Mouse (Mus musculus) hindbrain, postnatal 0 days (tissue): ENCODE results near the gene Tbkbp1. TPM values are rescaled to one million over a fixed set of nuclear protein-coding genes. Genes with fewer than 3 reads are reported as not detected.

ENCODE experiments used
- ATAC-seq: fragments of 200-750 bp; cut with Nextera tagmentation; 2 replicates; pipeline ENCODE4 v1.8.0; 2017; ENCODE audit warnings: mild to moderate bottlenecking, moderate TSS enrichment, moderate library complexity
- DNase-seq: peaks from one replicate; pipeline ENCODE4 v3.0.0-alpha.2; 2015; ENCODE audit warnings: low spot score
- H3K27ac ChIP-seq: fragments of 300-500 bp; sonication (generic); 2 replicates; pipeline ENCODE4 v1.5.1; 2014; ENCODE audit warnings: mild to moderate bottlenecking
- H3K27me3 ChIP-seq: fragments of 300-500 bp; sonication (generic); 2 replicates; pipeline ENCODE4 v1.6.1; 2014; ENCODE audit warnings: low read length, mixed read lengths; ENCODE audit not compliant: insufficient read depth
- H3K36me3 ChIP-seq: fragments of 300-500 bp; sonication (generic); 2 replicates; pipeline ENCODE4 v1.6.1; 2014; ENCODE audit warnings: low read length, mixed read lengths; ENCODE audit not compliant: insufficient read depth
- H3K4me1 ChIP-seq: fragments of 300-500 bp; sonication (generic); 2 replicates; pipeline ENCODE4 v1.6.1; 2014; ENCODE audit warnings: antibody characterized with exemption, low read length, mixed read lengths; ENCODE audit not compliant: insufficient read depth
- H3K4me2 ChIP-seq: fragments of 300-500 bp; sonication (generic); 2 replicates; pipeline ENCODE4 v1.6.1; 2014; ENCODE audit warnings: low read depth, mild to moderate bottlenecking, low read length, moderate library complexity, mixed read lengths
- H3K4me3 ChIP-seq: fragments of 300-500 bp; sonication (generic); 2 replicates; pipeline ENCODE4 v1.5.1; 2014; ENCODE audit warnings: low read length
- H3K9ac ChIP-seq: fragments of 300-500 bp; sonication (generic); replicated peaks from 2 replicates; pipeline ENCODE4 v1.6.1; 2014; ENCODE audit warnings: mild to moderate bottlenecking, low read length, moderate library complexity, mixed read lengths
- H3K9me3 ChIP-seq: fragments of 300-500 bp; sonication (generic); 2 replicates; pipeline ENCODE4 v1.6.1; 2016; ENCODE audit warnings: low read length, mixed read lengths
- CTCF ChIP-seq: IDR thresholded peaks from 2 replicates; pipeline ENCODE4 v1.5.1; 2016; ENCODE audit warnings: antibody characterized with exemption, control low read depth, low read depth
- WGBS: fragments of 180-500 bp; shearing (Covaris S2); extraction: QIAGEN DNeasy Blood & Tissue Kit; methylation state at CpG from one replicate; pipeline ENCODE4 v1.1.7; 2014; 5-methylcytosine and 5-hydroxymethylcytosine counted together
- polyA plus RNA-seq: library from polyadenylated mRNA; unstranded; fragments of >200 nt; fragmentation: Nextera tagmentation; extraction: Ambion mirVana; gene quantifications from 2 replicates; pipeline ENCODE4 v1.2.1, GENCODE M21; 2015
- total RNA-seq: library from RNA; depleted of rRNA; stranded (reverse); fragments of >200 nt; gene quantifications from 2 replicates; pipeline ENCODE4 v1.2.3, GENCODE M21; 2014

The Tbkbp1 gene
- total and polyA plus RNA-seq, 2 experiments from 2014 or later, result 9.6 to 53.8 TPM

DNA sequence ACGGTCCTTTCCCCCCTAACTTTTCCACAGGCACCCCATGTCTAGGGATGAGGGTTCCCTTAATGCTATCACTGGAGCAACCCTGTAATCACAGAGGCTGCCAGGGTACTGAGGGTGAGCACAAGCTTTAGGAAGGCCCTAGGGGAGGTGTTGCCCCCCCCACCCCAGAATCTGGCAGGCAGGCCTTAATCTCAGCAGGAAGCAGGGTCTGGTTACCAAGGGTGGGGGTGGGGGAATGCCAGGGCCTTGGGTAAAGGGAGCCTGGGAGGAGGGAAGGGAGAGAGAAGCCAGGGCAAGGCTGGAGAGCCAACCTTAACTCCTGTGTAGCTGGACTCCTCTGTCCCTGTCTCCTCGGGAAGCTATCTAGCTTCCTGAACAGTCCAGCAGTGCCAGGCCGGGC is 30.7 kb downstream of the Tbkbp1 start:
- no peak overlapping the region for H3K4me2 ChIP-seq
- no peak overlapping the region for H3K9ac ChIP-seq
- H3K4me1 ChIP-seq, result no peaks in the 10 kb centered on the region
- 61% methylated on average over 3 of the region's 3 CpGs for whole genome bisulfite sequencing
- no peak overlapping the region for H3K27ac ChIP-seq
- H3K36me3 ChIP-seq, result no peaks in the 10 kb centered on the region
- H3K4me3 ChIP-seq, result no peak overlapping the region
- DNase-seq, result peak; percentile 17
- no peak for TF ChIP-seq CTCF
- H3K27me3 ChIP-seq, result peaks cover 8% of the 10 kb centered on the region; the same call in 1 of the 2 replicates
- no peaks in the 10 kb centered on the region for H3K9me3 ChIP-seq
- ATAC-seq, result no peak

- WGBS, result 53% methylated on average over 10 of the region's 10 CpGs
- TF ChIP-seq CTCF, result no peak
- Histone ChIP-seq H3K4me1 (no peaks in the 10 kb centered on the region), H3K9ac (no peak overlapping the region), H3K36me3 (no peaks in the 10 kb centered on the region), H3K27ac (no peak overlapping the region), H3K27me3 (peaks cover 12% of the 10 kb centered on the region; the same call in 1 of the 2 replicates), H3K4me3 (no peak overlapping the region), H3K9me3 (no peaks in the 10 kb centered on the region), H3K4me2 (no peak overlapping the region)
- ATAC-seq (no peak), DNase-seq (no peak)
Observed at GRCm38 (mm10) chr11:97120221-97120620, 31.1 kb downstream of the Tbkbp1 start.

DNA sequence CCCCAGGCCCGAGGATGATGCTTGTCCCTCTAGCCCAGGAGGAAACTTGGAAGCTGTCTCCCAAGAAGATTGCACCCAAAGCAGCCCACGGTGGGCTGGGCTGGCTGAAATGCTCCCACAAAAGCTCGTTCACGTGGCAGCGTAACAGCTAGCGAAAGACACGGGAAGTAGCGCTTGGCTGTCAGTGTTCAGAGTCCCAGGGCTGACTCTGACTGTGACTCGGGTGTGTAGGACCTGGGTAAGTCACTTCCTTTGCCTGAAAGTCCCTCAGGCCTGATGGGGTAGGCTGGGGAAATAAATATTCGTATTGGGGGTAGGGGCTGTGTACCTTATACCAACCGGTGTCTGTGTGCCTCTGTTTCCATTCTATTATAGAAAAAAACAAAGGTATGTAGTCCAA is 35.5 kb downstream of the Tbkbp1 start:
- DNase-seq (no peak), ATAC-seq (no peak)
- no peaks in the 10 kb centered on the region for H3K36me3 ChIP-seq
- no peak overlapping the region for H3K27ac ChIP-seq
- H3K4me1 ChIP-seq, result peaks cover 5% of the 10 kb centered on the region; the same call in 1 of the 2 replicates
- no peak overlapping the region for H3K4me3 ChIP-seq
- peak overlapping the region; percentile 57 for H3K4me2 ChIP-seq
- H3K9ac ChIP-seq, result no peak overlapping the region
- WGBS, result 8% methylated on average over 11 of the region's 11 CpGs
- H3K9me3 ChIP-seq, result no peaks in the 10 kb centered on the region
- TF ChIP-seq CTCF, result no peak
- peaks cover 39% of the 10 kb centered on the region for H3K27me3 ChIP-seq

DNA sequence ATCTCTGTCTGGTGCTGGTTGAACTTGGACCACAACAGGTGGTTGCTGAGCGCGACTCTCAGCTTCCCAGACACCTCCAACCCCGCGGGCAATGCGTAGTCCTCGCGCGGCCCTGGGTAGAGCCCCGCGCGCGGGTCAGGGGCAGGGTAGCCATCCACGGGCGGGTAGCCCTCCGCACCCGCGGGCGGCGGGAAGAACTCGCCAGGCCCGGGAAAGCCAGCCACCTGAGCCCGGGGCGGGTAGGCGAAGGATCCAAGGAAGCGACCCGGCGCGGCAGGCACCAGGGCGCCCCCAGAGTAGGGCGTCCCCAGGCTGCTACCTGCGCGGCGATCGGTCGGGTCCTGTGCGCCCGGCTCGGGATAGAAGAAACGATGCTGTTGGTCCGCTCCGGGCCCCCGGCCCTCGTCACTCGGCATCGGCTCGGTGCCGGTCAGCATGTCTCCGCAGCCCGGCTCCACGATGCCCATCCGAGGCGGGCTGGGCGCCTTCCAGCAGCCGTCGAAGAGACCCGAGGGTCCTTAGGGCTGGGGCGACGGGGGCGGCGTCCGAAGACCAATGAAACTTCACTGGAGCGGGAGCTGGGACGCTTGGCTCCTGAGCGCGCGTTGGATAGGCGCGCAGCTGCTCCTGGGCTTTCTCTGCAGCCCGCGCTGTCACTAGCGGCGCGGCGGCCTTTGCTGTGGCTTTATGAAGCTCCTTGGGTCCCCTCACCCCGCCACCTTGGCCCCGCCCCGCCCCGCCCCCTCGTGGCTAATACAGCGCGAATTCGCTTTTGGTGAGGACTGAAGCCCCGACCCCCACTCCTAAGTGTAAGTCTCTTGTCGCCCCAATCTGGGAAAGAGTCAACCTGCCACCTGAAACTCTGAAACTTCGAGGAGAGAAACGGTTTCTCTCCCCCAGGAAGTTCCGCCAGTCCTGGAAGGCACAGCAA is 36.4 kb downstream of the Tbkbp1 start, which contains the start of gene Tbx21:
Gene Tbx21 (minus strand): TSS at position 661 of the 931 bp plus-strand sequence.
- H3K9ac ChIP-seq, result 0 out of 2 replicates have a peak within 1 kb of the TSS, but pooled peaks have one; percentile 17
- no peak for TF ChIP-seq CTCF
- H3K9me3 ChIP-seq, result no peaks in the 10 kb centered on the region
- H3K4me1 ChIP-seq, result peaks cover 5% of the 10 kb centered on the region; the same call in 1 of the 2 replicates
- no peak within 1 kb of the TSS for H3K27ac ChIP-seq
- DNase-seq (no peak), ATAC-seq (0 out of 2 replicates have a peak, but pooled peaks have one; percentile 27)
- H3K4me3 ChIP-seq, result peak within 1 kb of the TSS; percentile 36
- H3K36me3 ChIP-seq, result no peaks in the 10 kb centered on the region
- 1% methylated on average over 86 of the region's 87 CpGs for WGBS
- peak within 1 kb of the TSS; percentile 57 for H3K4me2 ChIP-seq
- peaks cover 39% of the 10 kb centered on the region for H3K27me3 ChIP-seq

- Histone ChIP-seq H3K9ac (no peak overlapping the region), H3K4me1 (peaks cover 5% of the 10 kb centered on the region; the same call in 1 of the 2 replicates), H3K27me3 (peaks cover 39% of the 10 kb centered on the region), H3K4me2 (no peak overlapping the region), H3K9me3 (no peaks in the 10 kb centered on the region), H3K27ac (no peak overlapping the region), H3K4me3 (no peak overlapping the region), H3K36me3 (no peaks in the 10 kb centered on the region)
- no peak for TF ChIP-seq CTCF
- DNase-seq (no peak), ATAC-seq (no peak)
- WGBS, result 82% methylated on average over 9 of the region's 9 CpGs
Observed at GRCm38 (mm10) chr11:97112519-97113125, 38.7 kb downstream of the Tbkbp1 start.

DNA sequence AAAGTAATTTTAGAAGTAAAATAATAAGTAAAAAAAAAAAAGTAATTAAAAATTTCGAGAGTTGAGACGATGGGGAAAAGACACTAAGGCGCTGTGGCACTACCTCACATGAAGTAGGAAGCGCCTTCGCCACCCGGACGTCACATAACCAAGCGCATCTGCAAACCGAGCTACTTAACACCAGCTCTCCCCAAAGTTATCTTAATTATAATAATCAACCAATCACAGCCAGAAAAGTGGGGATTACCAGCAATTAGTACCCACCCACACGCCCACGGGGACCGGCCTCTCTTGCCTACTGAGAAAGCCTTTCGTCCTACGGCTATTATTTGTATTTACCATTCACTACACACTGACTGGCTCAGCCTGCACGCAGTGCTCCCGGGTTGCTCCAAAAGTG is 42.3 kb downstream of the Tbkbp1 start:
- TF ChIP-seq CTCF, result no peak
- Histone ChIP-seq H3K9me3 (no peaks in the 10 kb centered on the region), H3K27me3 (peaks cover 15% of the 10 kb centered on the region; the same call in 1 of the 2 replicates), H3K27ac (no peak overlapping the region), H3K36me3 (no peaks in the 10 kb centered on the region), H3K9ac (no peak overlapping the region), H3K4me1 (no peaks in the 10 kb centered on the region), H3K4me3 (no peak overlapping the region), H3K4me2 (no peak overlapping the region)
- WGBS, result 80% methylated on average over 16 of the region's 16 CpGs
- DNase-seq (no peak), ATAC-seq (no peak)
